Mouse (Mus musculus) testis, adult 2 months (tissue): Measurements from ENCODE around the gene Tmem51.

Experiments
- CTCF ChIP-seq: fragments of 200-500 bp; IDR thresholded peaks from 2 replicates; pipeline ENCODE4 v1.5.1; 2012; ENCODE audit warnings: low read depth, mild to moderate bottlenecking, inconsistent platforms, low read length, moderate library complexity; ENCODE audit not compliant: control insufficient read depth, insufficient read depth, insufficient replicate concordance
- POLR2A ChIP-seq: fragments of 200-500 bp; IDR thresholded peaks from 2 replicates; pipeline ENCODE4 v1.6.1; 2012; ENCODE audit warnings: low read depth, mild to moderate bottlenecking, inconsistent platforms, low read length, moderate library complexity; ENCODE audit not compliant: control insufficient read depth

GRCm38 (mm10) chr4:142089966-142090365 lies 5.9 kb upstream of the Tmem51 start:
- no peak for TF ChIP-seq POLR2A
- TF ChIP-seq CTCF, result no peak
